Mouse (Mus musculus): ENCODE data around the gene Ybx3.

DNA sequence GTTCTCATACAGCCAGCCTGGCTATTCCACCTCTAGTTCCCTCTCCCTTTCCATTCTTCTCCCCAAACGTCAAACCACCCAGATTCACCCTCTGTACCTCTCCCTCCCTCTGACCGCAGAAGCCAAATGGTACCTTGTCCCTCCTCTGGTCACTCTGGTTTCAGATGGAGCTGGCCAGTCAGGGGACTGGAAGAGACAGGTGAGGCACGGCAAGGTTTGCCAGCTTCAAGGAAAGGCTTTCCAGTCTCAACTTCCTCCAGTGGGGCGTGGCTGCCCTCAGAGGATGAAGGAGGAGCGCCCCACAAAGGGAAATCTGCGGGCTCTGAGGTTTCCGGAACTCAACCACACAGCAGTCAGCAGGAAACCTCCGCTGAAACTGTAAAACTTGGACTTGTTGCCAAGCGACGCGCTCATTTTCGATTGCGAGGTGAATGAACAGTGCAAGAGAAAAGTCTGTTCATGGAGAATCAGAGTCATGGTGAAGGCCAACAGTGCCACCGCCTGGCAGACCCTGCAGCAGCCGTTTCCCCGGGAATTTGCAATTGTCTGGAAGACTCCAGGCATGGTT, 34.8 kb downstream of the Ybx3 start, which contains the start of gene Styk1:
- TF ChIP-seq CTCF (IDR thresholded peaks at IDR 0.05), result peak; percentile 89
- no peak for TF ChIP-seq EP300 (IDR thresholded peaks at IDR 0.05)
